Mouse (Mus musculus): ENCODE results near the gene AC109138.7.

- TF ChIP-seq CTCF (IDR thresholded peaks at IDR 0.05; ENCODE audit: borderline replicate concordance, control insufficient read depth, extremely low read depth, insufficient read depth, low read length, poor library complexity) (no peak), POLR2A (IDR thresholded peaks at IDR 0.05; ENCODE audit: control insufficient read depth, extremely low read depth, insufficient read depth, low read length, poor library complexity) (no peak)
These were observed 20.4 kb downstream of the AC109138.7 start for GRCm38 (mm10) chr19:4234548-4234947.
